In genomic region chr16:30746211-30746610, GRCm38 (mm10) we compare ENCODE assay signal across 14 mouse cellular contexts.
DNase-seq lines count a peak whose midpoint lies in the region; ATAC-seq and TF ChIP-seq lines count a peak whose summit lies in the region.
"Had no signal": no experiment of that assay in that cellular context is flagged by ENCODE, and none has a peak within 500 bp of the region (broad histone marks: within the 10 kb centered on the region; RNA-seq: fewer than 3 reads in every experiment).

No protein-coding gene starts in this region.

- TF ChIP-seq POLR2A in embryonic fibroblast, embryonic 13.5 days (IDR thresholded peaks at IDR 0.05; ENCODE audit: low read depth, low read length), result no peak

- no peak overlapping the region for H3K4me3 ChIP-seq in hindbrain, embryonic 10.5 days
- no peak overlapping the region for H3K4me3 ChIP-seq in hindbrain, embryonic 12.5 days
- H3K4me3 ChIP-seq in kidney, postnatal 0 days (replicated peaks; ENCODE audit: low read depth, low read length), result no peak overlapping the region
- no peak overlapping the region for H3K4me3 ChIP-seq in embryonic facial prominence, embryonic 10.5 days
- H3K4me3 ChIP-seq in embryonic fibroblast, embryonic 13.5 days (ENCODE audit: insufficient read depth, low read length), result no peak overlapping the region
- H3K4me3 ChIP-seq: forebrain, embryonic 12.5 days; hindbrain, embryonic 13.5 days; midbrain, embryonic 13.5 days had no signal

- no peaks in the 10 kb centered on the region for H3K27me3 ChIP-seq in hindbrain, embryonic 10.5 days (ENCODE audit: insufficient read depth, poor library complexity, severe bottlenecking)
- no peaks in the 10 kb centered on the region for H3K27me3 ChIP-seq in hindbrain, embryonic 12.5 days
- H3K27me3 ChIP-seq in kidney, postnatal 0 days (ENCODE audit: insufficient read depth, low read length), result no peaks in the 10 kb centered on the region
- H3K27me3 ChIP-seq in embryonic facial prominence, embryonic 10.5 days (replicated peaks; ENCODE audit: low read depth, poor library complexity, severe bottlenecking), result peaks cover 7% of the 10 kb centered on the region; the same call in 1 of the 2 replicates
- H3K27me3 ChIP-seq: forebrain, embryonic 12.5 days; hindbrain, embryonic 13.5 days; midbrain, embryonic 13.5 days had no signal

- H3K27ac ChIP-seq in hindbrain, embryonic 10.5 days, result peak overlapping the region; percentile 83; the same call in 1 of the 2 replicates
- no peak overlapping the region for H3K27ac ChIP-seq in hindbrain, embryonic 12.5 days
- H3K27ac ChIP-seq in kidney, postnatal 0 days, result peak overlapping the region; percentile 65; the same call in 1 of the 2 replicates
- H3K27ac ChIP-seq in embryonic facial prominence, embryonic 10.5 days (replicated peaks), result peak overlapping the region; percentile 84
- H3K27ac ChIP-seq in embryonic fibroblast, embryonic 13.5 days (ENCODE audit: insufficient read depth, low read length), result peak overlapping the region; percentile 89
- H3K27ac ChIP-seq: forebrain, embryonic 12.5 days; midbrain, embryonic 13.5 days had no signal

- H3K4me2 ChIP-seq in hindbrain, embryonic 12.5 days (replicated peaks), result no peak overlapping the region
- no peak overlapping the region for H3K4me2 ChIP-seq in kidney, postnatal 0 days (ENCODE audit: low read length)
- H3K4me2 ChIP-seq: forebrain, embryonic 12.5 days; hindbrain, embryonic 13.5 days; midbrain, embryonic 13.5 days had no signal

- no peak for TF ChIP-seq CTCF in kidney, postnatal 0 days (IDR thresholded peaks at IDR 0.05; ENCODE audit: low read depth)
- no peak for TF ChIP-seq CTCF in embryonic fibroblast, embryonic 13.5 days (IDR thresholded peaks at IDR 0.05; ENCODE audit: borderline replicate concordance, insufficient read depth, low read length)

- peaks cover 40% of the 10 kb centered on the region for H3K4me1 ChIP-seq in hindbrain, embryonic 10.5 days (replicated peaks)
- H3K4me1 ChIP-seq in hindbrain, embryonic 12.5 days, result peaks cover 29% of the 10 kb centered on the region
- H3K4me1 ChIP-seq in kidney, postnatal 0 days (replicated peaks; ENCODE audit: insufficient read depth, low read length), result 0 out of 2 replicates have a peak, but pooled peaks cover 19% of the 10 kb centered on the region
- peaks cover 62% of the 10 kb centered on the region for H3K4me1 ChIP-seq in embryonic facial prominence, embryonic 10.5 days
- no peaks in the 10 kb centered on the region for H3K4me1 ChIP-seq in embryonic fibroblast, embryonic 13.5 days (ENCODE audit: control insufficient read depth, insufficient read depth, low read length)

- no peaks in the 10 kb centered on the region for H3K36me3 ChIP-seq in hindbrain, embryonic 10.5 days
- no peaks in the 10 kb centered on the region for H3K36me3 ChIP-seq in hindbrain, embryonic 12.5 days
- no peaks in the 10 kb centered on the region for H3K36me3 ChIP-seq in kidney, postnatal 0 days (ENCODE audit: insufficient read depth, low read length)
- no peaks in the 10 kb centered on the region for H3K36me3 ChIP-seq in embryonic facial prominence, embryonic 10.5 days (replicated peaks)
- H3K36me3 ChIP-seq: forebrain, embryonic 12.5 days; hindbrain, embryonic 13.5 days; midbrain, embryonic 13.5 days had no signal

- no peak overlapping the region for H3K9ac ChIP-seq in hindbrain, embryonic 12.5 days
- H3K9ac ChIP-seq in kidney, postnatal 0 days (ENCODE audit: low read depth, low read length), result no peak overlapping the region
- H3K9ac ChIP-seq: forebrain, embryonic 12.5 days; hindbrain, embryonic 13.5 days; midbrain, embryonic 13.5 days had no signal

- no peak for DNase-seq in hindbrain, embryonic 10.5 days (ENCODE audit: low spot score)
- DNase-seq in kidney, postnatal 0 days (ENCODE audit: low spot score), result peak; percentile 69
- no peak for DNase-seq in kidney, postnatal 36 days
- peak; percentile 36 for DNase-seq in embryonic facial prominence, embryonic 10.5 days (ENCODE audit: low spot score)
- no peak for DNase-seq in left cerebral cortex, adult 11 months (ENCODE audit: low spot score)
- no peak for DNase-seq in ovary, adult 18-20 months (ENCODE audit: low spot score)
- DNase-seq: liver; thymus, postnatal 4 days had no signal

- no peaks in the 10 kb centered on the region for H3K9me3 ChIP-seq in hindbrain, embryonic 10.5 days
- H3K9me3 ChIP-seq in hindbrain, embryonic 12.5 days (replicated peaks), result no peaks in the 10 kb centered on the region
- no peaks in the 10 kb centered on the region for H3K9me3 ChIP-seq in kidney, postnatal 0 days (replicated peaks; ENCODE audit: low read length)
- H3K9me3 ChIP-seq in embryonic facial prominence, embryonic 10.5 days, result no peaks in the 10 kb centered on the region
- H3K9me3 ChIP-seq: forebrain, embryonic 12.5 days; hindbrain, embryonic 13.5 days; midbrain, embryonic 13.5 days had no signal

- WGBS in hindbrain, embryonic 10.5 days, result 70% methylated on average over 8 of the region's 8 CpGs
- 57% methylated on average over 8 of the region's 8 CpGs for WGBS in hindbrain, embryonic 12.5 days
- 24% methylated on average over 8 of the region's 8 CpGs for WGBS in kidney, postnatal 0 days
- 42% methylated on average over 8 of the region's 8 CpGs for WGBS in embryonic facial prominence, embryonic 10.5 days

- no peak for ATAC-seq in hindbrain, embryonic 12.5 days (ENCODE audit: low FRiP score)
- ATAC-seq in kidney, postnatal 0 days (replicated peaks; ENCODE audit: low FRiP score, low read depth), result peak; percentile 66
- ATAC-seq: lung, postnatal 0 days; midbrain, embryonic 13.5 days had no signal

Comparison
In these comparisons a context has a peak if more than half of its experiments do, and no peak if none do; other contexts are left out.
1. DNase-seq: peak in kidney, postnatal 0 days (single experiment) and embryonic facial prominence, embryonic 10.5 days (single experiment); none in hindbrain, embryonic 10.5 days (single experiment), kidney, postnatal 36 days (0 of 2), left cerebral cortex, adult 11 months (single experiment) and ovary, adult 18-20 months (single experiment).